Mouse (Mus musculus): Measurements from ENCODE around the gene Gm3642. TPM values are rescaled to one million over a fixed set of nuclear protein-coding genes. Genes with fewer than 3 reads are reported as not detected.
A peak's percentile ranks its signal among the peaks of the same experiment; 100 is the strongest.
"Not testable (repeated sequence)": the region's sequence is repeated elsewhere in the genome, so short reads cannot be mapped to it uniquely, and the experiment has no call there.

Gene Gm3642
- not detected in 2 replicates for total RNA-seq (2014; rRNA removed)
- polyA plus RNA-seq (2015; fragmentation: Nextera tagmentation; extraction: Ambion mirVana), result not detected in 2 replicates

- not testable (repeated sequence) for H3K4me1 ChIP-seq (ENCODE audit: insufficient read depth, low read length); H3K27ac ChIP-seq; H3K4me3 ChIP-seq (ENCODE audit: low read length); DNase-seq (ENCODE audit: low spot score); H3K9ac ChIP-seq (replicated peaks; ENCODE audit: low read length); ATAC-seq; H3K4me2 ChIP-seq (ENCODE audit: low read depth, low read length); H3K36me3 ChIP-seq (ENCODE audit: insufficient read depth, low read length); H3K9me3 ChIP-seq (ENCODE audit: low read length); H3K27me3 ChIP-seq (ENCODE audit: insufficient read depth, low read length)
- no CpG with 5 or more reads among the region's 3 CpGs for WGBS
Measured at GRCm38 (mm10) chr14:6840211-6840610, at the start of gene Gm3642. Gene Gm3642, minus strand, starts transcription at chr14:6840311.

GRCm38 (mm10) chr14:6889521-6890012 is 49.5 kb upstream of the Gm3642 start, which contains the start of gene Gm3667:
Gene Gm3667, minus strand, starts transcription at chr14:6889962.
- Histone ChIP-seq H3K27ac (peak within 1 kb of the TSS; percentile 41; the same call in 1 of the 2 replicates), H3K4me3 (ENCODE audit: low read length) (peak within 1 kb of the TSS; percentile 35), H3K4me2 (ENCODE audit: low read depth, low read length) (peak within 1 kb of the TSS; percentile 49)
- H3K27me3 ChIP-seq (ENCODE audit: insufficient read depth, low read length); H3K9ac ChIP-seq (replicated peaks; ENCODE audit: low read length); ATAC-seq; H3K9me3 ChIP-seq (ENCODE audit: low read length); H3K36me3 ChIP-seq (ENCODE audit: insufficient read depth, low read length); H3K4me1 ChIP-seq (ENCODE audit: insufficient read depth, low read length): not testable (repeated sequence)
- peak; percentile 1 for DNase-seq (ENCODE audit: low spot score)
- 0% methylated on average over 11 of the region's 43 CpGs for WGBS

- Histone ChIP-seq H3K4me2 (ENCODE audit: low read depth, low read length) (peak overlapping the region; percentile 49; the same call in 1 of the 2 replicates), H3K4me3 (ENCODE audit: low read length) (peak overlapping the region; percentile 35)
- H3K9me3 ChIP-seq (ENCODE audit: low read length); H3K4me1 ChIP-seq (ENCODE audit: insufficient read depth, low read length); H3K27ac ChIP-seq; H3K9ac ChIP-seq (replicated peaks; ENCODE audit: low read length); H3K36me3 ChIP-seq (ENCODE audit: insufficient read depth, low read length); DNase-seq (ENCODE audit: low spot score); H3K27me3 ChIP-seq (ENCODE audit: insufficient read depth, low read length); ATAC-seq: not testable (repeated sequence)
- WGBS, result 12% methylated on average over 3 of the region's 5 CpGs
Measured at GRCm38 (mm10) chr14:6888811-6889210, 48.7 kb upstream of the Gm3642 start.

- not testable (repeated sequence) for ATAC-seq; H3K9ac ChIP-seq (replicated peaks; ENCODE audit: low read length); H3K36me3 ChIP-seq (ENCODE audit: insufficient read depth, low read length); H3K4me2 ChIP-seq (ENCODE audit: low read depth, low read length); H3K9me3 ChIP-seq (ENCODE audit: low read length); DNase-seq (ENCODE audit: low spot score); H3K27me3 ChIP-seq (ENCODE audit: insufficient read depth, low read length); H3K4me1 ChIP-seq (ENCODE audit: insufficient read depth, low read length); H3K4me3 ChIP-seq (ENCODE audit: low read length); H3K27ac ChIP-seq
- WGBS, result 93% methylated on average over 3 of the region's 3 CpGs
Measured at GRCm38 (mm10) chr14:6823297-6823696, 16.8 kb downstream of the Gm3642 start.

Other genes with a start within 250 kb of the Gm3642 start
- gene Gm3629, start 249.7 kb downstream of the Gm3642 start, total RNA-seq (2014; rRNA removed), result 0.18 TPM in 1 of 2 replicates, not detected in the other
- gene Gm3629, start 249.7 kb downstream of the Gm3642 start, polyA plus RNA-seq (2015; fragmentation: Nextera tagmentation; extraction: Ambion mirVana), result 0.55 and 1.8 TPM in 2 replicates
- gene Gm3460, start 217.9 kb downstream of the Gm3642 start, total RNA-seq (2014; rRNA removed), result not detected in 2 replicates
- gene Gm3460, start 217.9 kb downstream of the Gm3642 start, polyA plus RNA-seq (2015; fragmentation: Nextera tagmentation; extraction: Ambion mirVana), result 0.45 TPM in 1 of 2 replicates, not detected in the other
- not detected in 2 replicates for gene Gm10251, start 156.1 kb downstream of the Gm3642 start, total RNA-seq (2014; rRNA removed)
- gene Gm10251, start 156.1 kb downstream of the Gm3642 start, polyA plus RNA-seq (2015; fragmentation: Nextera tagmentation; extraction: Ambion mirVana), result not detected in 2 replicates
- gene Gm8050, start 120.1 kb downstream of the Gm3642 start, total RNA-seq (2014; rRNA removed), result not detected in 2 replicates
- not detected in 2 replicates for gene Gm8050, start 120.1 kb downstream of the Gm3642 start, polyA plus RNA-seq (2015; fragmentation: Nextera tagmentation; extraction: Ambion mirVana)
- gene Gm3636, start 98.0 kb downstream of the Gm3642 start, total RNA-seq (2014; rRNA removed), result 6.0 and 9.5 TPM in 2 replicates
- 12.5 and 13.4 TPM in 2 replicates for gene Gm3636, start 98.0 kb downstream of the Gm3642 start, polyA plus RNA-seq (2015; fragmentation: Nextera tagmentation; extraction: Ambion mirVana)
- not detected in 2 replicates for gene Gm8362, start 65.9 kb downstream of the Gm3642 start, total RNA-seq (2014; rRNA removed)
- gene Gm8362, start 65.9 kb downstream of the Gm3642 start, polyA plus RNA-seq (2015; fragmentation: Nextera tagmentation; extraction: Ambion mirVana), result not detected in 2 replicates
- 5.2 and 6.8 TPM in 2 replicates for gene Gm3667, start 49.7 kb upstream of the Gm3642 start, total RNA-seq (2014; rRNA removed)
- 11.2 and 13.7 TPM in 2 replicates for gene Gm3667, start 49.7 kb upstream of the Gm3642 start, polyA plus RNA-seq (2015; fragmentation: Nextera tagmentation; extraction: Ambion mirVana)
- not detected in 2 replicates for gene Gm6356, start 133.5 kb upstream of the Gm3642 start, total RNA-seq (2014; rRNA removed)
- not detected in 2 replicates for gene Gm6356, start 133.5 kb upstream of the Gm3642 start, polyA plus RNA-seq (2015; fragmentation: Nextera tagmentation; extraction: Ambion mirVana)
- 1.9 and 2.8 TPM in 2 replicates for gene Gm10406, start 187.1 kb upstream of the Gm3642 start, total RNA-seq (2014; rRNA removed)
- 3.9 and 4.4 TPM in 2 replicates for gene Gm10406, start 187.1 kb upstream of the Gm3642 start, polyA plus RNA-seq (2015; fragmentation: Nextera tagmentation; extraction: Ambion mirVana)
- gene Gm3685, start 204.7 kb upstream of the Gm3642 start, total RNA-seq (2014; rRNA removed), result not detected in 2 replicates
- not detected in 2 replicates for gene Gm3685, start 204.7 kb upstream of the Gm3642 start, polyA plus RNA-seq (2015; fragmentation: Nextera tagmentation; extraction: Ambion mirVana)